Mouse (Mus musculus): ENCODE measurements around the gene Dlx3.
A peak's percentile ranks its signal among the peaks of the same experiment; 100 is the strongest.

The Dlx3 gene

GRCm38 (mm10) chr11:95125366-95125948 is 5.5 kb downstream of the Dlx3 start:
- no peak for DNase-seq

DNA sequence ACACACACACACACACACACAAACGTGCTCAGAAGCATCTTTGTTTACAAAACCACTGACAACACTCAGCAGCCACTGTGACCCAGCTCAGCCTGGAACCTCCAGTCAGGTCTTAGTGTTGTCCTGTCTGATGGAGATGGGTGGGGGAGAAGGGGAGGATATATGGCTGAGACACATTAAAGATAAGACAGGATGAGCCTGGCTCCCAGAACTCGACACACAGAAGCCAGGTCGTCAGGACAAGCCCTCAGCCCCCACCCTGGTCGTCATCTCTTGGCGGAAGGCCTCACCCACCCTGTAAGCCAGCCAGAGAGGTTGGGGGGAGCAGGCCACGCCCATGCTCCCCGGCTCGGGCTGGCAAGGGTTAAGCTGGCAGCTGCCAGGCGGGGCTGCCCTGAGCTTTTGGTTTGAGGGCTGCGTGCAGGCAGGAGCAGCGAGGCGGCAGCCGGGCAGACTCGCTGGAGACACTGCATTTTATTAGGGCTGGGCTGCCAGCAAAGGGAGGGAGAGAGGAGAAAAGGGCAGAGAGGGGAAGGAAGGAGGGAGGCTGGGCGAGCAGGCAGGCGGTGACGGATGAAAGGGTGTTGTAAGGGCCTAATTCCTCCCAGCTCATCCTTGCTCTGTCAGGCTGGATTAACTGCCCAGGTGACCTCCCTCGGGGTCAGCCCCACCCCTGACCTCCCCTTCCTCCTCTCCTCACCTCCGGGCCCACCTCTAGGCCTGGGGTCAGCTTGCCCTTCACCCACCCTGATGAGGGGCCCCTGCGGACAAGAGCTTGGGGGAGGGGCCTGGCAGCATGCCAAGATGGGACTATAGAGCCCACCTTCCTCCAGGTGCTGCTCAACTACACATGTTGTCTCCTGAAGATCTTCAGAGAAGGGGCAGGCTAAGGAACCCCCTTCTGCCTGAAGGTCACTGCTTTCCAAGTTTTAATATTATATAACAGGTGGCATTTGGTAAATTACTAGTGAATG is 6.6 kb downstream of the Dlx3 start:
- no peak for DNase-seq

GRCm38 (mm10) chr11:95128359-95128758 is 8.4 kb downstream of the Dlx3 start:
- DNase-seq: no peak

GRCm38 (mm10) chr11:95130668-95131252 is 10.8 kb downstream of the Dlx3 start:
- no peak for DNase-seq

GRCm38 (mm10) chr11:95133321-95133720 is 13.4 kb downstream of the Dlx3 start:
- DNase-seq: no peak

DNA sequence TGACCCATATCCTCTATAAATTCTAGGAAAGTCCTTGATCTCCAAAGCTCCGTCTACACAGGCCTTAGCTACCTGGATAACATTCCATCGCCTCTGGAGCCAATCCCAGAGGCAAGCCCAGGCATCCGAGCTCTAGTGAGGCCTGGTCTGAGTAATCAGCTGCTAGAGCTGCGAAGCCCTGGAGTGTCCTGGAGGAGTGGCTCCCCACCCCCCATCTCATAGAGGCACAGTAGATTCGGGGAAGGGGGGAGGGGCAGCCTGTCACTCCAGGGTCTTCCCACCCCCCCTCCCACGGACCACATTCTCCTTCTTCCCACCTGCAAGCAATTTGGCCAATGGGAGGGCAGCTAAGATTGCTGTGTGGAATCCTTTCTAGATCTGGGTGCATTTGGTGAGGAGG is 17.4 kb downstream of the Dlx3 start:
- DNase-seq: no peak

DNA sequence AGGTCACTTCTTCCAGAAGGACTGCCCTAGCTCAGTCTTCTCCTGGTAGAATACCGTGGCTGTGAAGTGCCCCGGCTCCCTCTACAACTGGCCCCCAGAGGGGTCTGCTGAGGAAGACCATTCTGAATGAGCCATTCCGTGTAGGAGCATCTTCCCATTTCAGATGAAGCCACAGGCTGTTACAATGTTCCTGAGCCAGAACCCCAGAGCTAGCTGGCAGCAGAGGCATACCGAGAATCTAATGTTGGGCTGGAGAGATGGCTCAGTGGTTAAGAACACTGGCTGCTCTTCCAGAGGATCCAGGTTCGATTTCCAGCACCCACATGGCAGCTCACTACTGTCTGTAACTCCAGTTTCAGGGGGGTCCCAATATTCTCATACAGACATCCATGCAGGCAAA is 20.0 kb downstream of the Dlx3 start:
- DNase-seq: no peak

DNA sequence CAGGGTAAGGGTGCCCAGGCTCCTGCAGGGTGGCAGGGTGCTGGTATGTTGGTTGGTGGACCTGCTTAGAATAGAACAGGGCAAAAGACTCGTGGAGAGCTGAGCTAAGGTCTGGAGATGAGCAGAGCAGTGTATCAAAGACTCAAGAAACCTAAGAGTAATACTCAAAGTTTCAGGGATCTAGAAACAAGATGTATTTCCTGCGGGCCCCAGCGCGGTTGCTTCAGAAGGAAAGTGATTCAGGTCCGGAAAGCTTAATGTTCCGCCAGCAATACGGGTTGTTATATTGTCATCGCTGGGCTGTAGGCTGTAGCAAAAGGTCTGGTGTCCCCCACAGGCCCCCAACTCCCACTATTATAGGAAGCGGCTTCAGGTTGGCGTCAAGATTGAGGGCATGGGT is 22.3 kb downstream of the Dlx3 start:
- no peak for DNase-seq

- no peak for DNase-seq
Measured at GRCm38 (mm10) chr11:95142980-95143575, 23.2 kb downstream of the Dlx3 start.

DNA sequence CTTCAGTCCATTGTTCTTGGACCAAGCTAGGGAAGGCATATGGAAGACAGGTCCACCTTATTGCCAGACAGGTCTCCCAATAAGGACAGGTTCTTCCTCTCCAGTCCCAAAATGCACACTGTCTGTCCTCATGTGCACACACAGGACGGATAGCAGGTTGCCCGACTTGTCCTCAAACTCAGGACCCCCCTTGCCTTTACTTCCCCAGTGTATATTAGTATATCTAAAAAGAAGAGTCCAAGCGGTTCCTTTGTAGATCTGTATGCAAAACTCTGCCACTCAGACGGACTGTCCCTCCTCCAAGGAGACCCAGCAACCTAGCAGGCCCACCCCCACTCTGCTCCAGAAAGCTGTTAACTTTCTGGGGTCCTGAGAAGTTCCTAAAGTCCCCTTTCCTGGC is 23.7 kb downstream of the Dlx3 start:
- DNase-seq: no peak

- no peak for DNase-seq
Measured at GRCm38 (mm10) chr11:95144091-95144945, 24.4 kb downstream of the Dlx3 start.

DNA sequence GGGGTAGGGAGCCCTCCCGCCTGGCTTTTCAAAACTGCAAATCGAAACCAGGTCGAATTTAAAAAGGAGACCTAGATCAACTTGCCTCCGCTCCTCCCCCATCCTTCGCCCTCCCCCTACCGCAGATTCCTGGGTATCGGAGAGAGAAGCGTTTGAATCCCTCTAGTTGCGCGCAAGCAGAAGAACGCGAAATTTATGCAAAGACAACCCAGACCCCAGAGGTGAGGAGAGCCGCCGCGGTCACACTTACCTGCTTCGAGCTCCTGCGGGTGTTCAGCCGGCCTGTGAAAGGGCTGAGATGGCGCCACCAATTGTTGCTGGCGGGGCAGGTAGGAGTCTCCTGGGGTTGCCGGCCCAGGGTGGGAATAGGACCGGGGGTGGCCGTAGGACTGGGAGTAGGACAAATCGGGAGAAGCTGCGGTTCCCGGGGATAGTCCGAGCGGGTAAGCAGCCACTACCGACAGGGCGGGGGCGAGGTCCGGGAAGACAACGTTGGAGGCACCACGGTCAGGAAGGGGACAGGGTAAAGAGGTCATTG is 25.1 kb downstream of the Dlx3 start:
- DNase-seq: no peak

GRCm38 (mm10) chr11:95145851-95146403 is 26.0 kb downstream of the Dlx3 start, which contains the start of gene Dlx4:
Gene Dlx4 (minus strand): TSS chr11:95146263.
- peak; percentile 6 for DNase-seq

- no peak for DNase-seq
Measured at GRCm38 (mm10) chr11:95148754-95149153, 28.8 kb downstream of the Dlx3 start.

DNA sequence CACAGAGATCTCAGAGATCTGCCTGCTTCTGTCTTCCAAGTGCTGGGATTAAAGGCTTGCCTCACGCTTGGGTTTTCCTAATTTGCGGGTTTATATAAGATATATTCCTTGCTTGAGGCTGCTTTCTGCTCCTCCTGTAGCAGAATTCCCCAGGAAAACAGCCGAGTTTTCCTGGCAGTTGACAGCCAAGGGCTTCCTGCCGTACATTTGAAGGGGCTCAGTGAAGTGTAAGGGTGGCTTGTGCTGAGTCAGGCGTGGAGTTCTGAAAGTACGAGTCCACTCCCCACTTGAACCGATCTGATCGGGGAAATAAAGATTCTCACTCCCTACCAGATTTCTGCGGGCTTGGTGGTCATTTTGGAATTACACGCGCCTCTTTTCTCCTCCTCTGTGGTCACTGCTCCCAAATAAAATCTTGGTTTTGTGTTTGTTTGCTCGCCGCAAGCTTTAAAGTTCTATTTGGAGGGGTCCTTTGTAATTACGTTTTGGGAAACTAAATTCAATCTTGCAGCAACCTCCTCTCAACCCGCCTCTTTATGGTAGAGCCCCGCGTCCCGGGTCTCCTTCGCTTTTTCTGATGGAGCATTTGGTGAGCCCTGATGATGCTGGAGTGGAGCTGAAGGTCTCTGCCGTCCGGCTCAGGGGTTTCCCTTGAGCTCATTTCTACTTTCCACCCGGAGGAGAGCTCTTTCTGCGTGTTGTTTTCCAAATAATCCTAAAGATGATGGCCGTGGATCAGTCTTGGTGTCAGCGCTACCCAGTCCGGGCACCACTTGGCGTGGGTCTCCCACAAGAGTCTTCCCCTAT is 29.7 kb downstream of the Dlx3 start:
- no peak for DNase-seq

GRCm38 (mm10) chr11:95150269-95151049 is 30.5 kb downstream of the Dlx3 start:
- DNase-seq: no peak

DNA sequence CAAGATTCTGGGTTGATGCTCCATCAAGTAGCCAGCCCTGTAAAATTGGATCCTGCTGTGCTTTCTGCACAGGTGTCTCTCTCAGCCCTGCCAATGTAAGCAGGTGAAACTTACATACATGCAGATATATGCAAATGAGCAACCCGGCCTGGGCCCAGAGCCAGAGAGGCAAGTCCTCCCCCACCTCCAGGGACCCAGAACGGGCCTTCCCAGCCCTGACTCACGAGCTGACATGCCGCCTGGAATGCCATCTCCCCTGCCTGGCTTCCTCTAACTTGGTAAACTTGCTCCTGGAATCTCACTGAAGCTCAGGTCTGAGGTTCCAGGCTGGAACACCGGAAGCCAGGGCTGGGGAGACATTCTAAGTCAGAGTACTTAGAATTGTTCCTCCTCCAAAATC is 33.2 kb downstream of the Dlx3 start:
- no peak for DNase-seq

GRCm38 (mm10) chr11:95153681-95154080 is 33.8 kb downstream of the Dlx3 start:
- no peak for DNase-seq

DNA sequence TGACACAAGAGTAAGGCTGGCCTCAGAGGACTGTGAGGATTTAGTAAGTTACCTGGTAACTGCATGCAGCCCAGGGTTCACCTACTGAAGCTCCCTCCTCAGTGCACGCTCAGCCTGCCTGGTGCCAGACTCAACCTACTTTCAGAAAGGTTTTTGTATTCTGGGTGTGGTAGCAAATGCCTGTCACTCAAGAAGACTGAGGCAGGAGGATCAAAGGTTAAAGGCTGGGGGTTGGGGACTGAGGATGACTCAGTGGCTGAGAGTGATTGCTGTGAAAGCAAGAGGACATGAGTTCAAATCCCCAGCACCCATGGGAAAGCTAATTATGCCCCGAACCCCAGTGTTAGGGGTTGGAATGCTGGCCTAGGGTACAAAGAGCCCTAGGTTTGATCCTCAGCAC is 35.6 kb downstream of the Dlx3 start:
- no peak for DNase-seq

DNA sequence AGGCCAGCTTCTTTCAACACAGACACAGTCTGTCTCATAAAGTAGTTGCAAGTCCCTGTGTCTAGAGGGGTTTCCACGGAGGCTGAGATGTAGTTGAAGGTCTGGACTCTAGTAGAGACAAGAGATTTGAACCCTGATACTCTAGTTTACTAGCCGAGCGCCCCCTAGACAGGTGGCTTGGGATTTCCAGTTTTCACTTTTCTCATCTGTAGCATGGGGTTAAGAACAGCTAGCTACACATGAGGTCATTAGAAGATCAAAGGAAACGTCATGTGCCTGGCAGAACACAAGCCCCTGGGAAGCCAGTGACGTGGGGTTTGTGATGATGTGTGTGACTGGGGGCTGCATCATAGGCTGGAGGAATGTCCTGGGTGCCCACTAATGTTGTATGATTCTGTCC is 37.4 kb downstream of the Dlx3 start:
- DNase-seq: no peak
